Mouse (Mus musculus) frontal cortex, adult 2 months (tissue): ENCODE measurements at regions not wholly inside any gene's neighbourhood (a gene's known extent, or its start where the extent isn't known, plus 50 kb on each side); places are given as distances from the start of the nearest gene placed in this dataset.

Source experiments
- DNase-seq, 2 experiments: peaks; one replicate each; pipeline ENCODE4 v3.0.0; 2022; ENCODE audit warnings: low spot score in 1 of 2; ENCODE audit errors: extremely low spot score in 1 of 2

- peak; percentile 18 to 83 for DNase-seq
Measured at GRCm38 (mm10) chr3:73134316-73134715, 76.7 kb upstream of the Slitrk3 start.

DNA sequence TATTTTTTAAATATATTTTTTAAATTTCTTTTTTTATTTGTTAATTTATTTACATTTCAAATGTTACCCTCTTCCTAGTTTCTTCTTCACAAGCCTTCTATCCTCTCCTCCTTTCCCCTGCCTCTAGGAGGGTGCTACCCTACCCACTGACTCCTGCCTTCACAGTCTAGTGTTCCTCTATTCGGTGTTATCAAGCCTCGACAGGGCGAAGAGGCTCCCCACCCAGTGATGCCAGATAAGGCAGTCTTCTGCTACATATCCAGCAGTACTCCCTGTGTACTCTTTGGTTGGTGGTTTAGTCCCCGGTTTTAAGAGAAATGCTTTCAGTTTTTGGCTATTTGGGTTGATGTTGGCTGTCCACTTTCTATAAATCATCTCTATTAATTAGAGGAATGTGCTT is 67.5 kb upstream of the Slitrk3 start:
- no peak for DNase-seq

GRCm38 (mm10) chr3:73109102-73109501 is 51.5 kb upstream of the Slitrk3 start:
- no peak for DNase-seq
